Mouse (Mus musculus): ENCODE measurements at regions not wholly inside any gene's neighbourhood (a gene's known extent, or its start where the extent isn't known, plus 50 kb on each side); places are given as distances from the start of the nearest gene placed in this dataset.

- no peak for TF ChIP-seq CEBPB (IDR thresholded peaks at IDR 0.05; ENCODE audit: insufficient read depth, poor library complexity, severe bottlenecking)
- no peak for TF ChIP-seq POLR2A (IDR thresholded peaks at IDR 0.05; ENCODE audit: insufficient read length, low read depth)
These were observed 543.7 kb upstream of the Map3k7 start for GRCm38 (mm10) chr4:31420167-31420566.
